Mouse (Mus musculus): ENCODE data around the gene Fkbp7.

DNA sequence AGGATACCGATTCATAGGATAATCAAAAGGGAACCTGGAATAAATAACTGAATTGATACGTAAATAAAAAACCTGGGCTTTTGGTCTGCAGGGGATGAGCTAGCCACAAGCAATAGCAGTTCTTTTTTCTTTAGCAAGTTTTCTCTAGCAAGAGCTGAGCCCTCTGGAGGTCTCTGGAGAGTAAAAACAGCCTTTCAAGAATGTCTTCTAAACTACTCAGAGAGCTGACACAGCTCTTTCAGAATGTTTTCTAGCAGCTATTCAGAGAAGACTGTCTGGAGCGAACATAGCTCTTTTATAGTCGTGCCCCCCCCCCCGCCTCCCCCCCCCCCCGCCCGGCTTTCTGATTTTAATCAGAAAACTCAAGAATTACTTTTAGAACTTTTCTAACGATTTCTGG is 13.5 kb downstream of the Fkbp7 start:
- no peak for TF ChIP-seq POLR2A (IDR thresholded peaks at IDR 0.05; ENCODE audit: control insufficient read depth, extremely low read depth, insufficient read depth, low read length, poor library complexity)
- no peak for TF ChIP-seq CTCF (IDR thresholded peaks at IDR 0.05; ENCODE audit: borderline replicate concordance, control insufficient read depth, extremely low read depth, insufficient read depth, low read length, poor library complexity)

All from thymus, adult 2 months (tissue).